Mouse (Mus musculus) lung, embryonic 15.5 days (tissue): ENCODE data around the gene Rps6kb2. TPM values are rescaled to one million over a fixed set of nuclear protein-coding genes. Genes with fewer than 3 reads are reported as not detected.

Experiments
- ATAC-seq: fragments of 200-750 bp; cut with Nextera tagmentation; 2 replicates; pipeline ENCODE4 v1.8.0; 2017; ENCODE audit warnings: moderate number of reproducible peaks, borderline replicate concordance; ENCODE audit not compliant: low FRiP score, low TSS enrichment; ENCODE audit errors: extremely low read depth
- H3K27ac ChIP-seq: fragments of 300-500 bp; sonication (generic); 2 replicates; pipeline ENCODE4 v1.5.1; 2015; ENCODE audit warnings: moderate library complexity, mild to moderate bottlenecking, inconsistent platforms
- H3K27me3 ChIP-seq: fragments of 300-500 bp; sonication (generic); 2 replicates; pipeline ENCODE4 v1.6.1; 2015; ENCODE audit warnings: inconsistent platforms
- H3K36me3 ChIP-seq: fragments of 300-500 bp; sonication (generic); 2 replicates; pipeline ENCODE4 v1.6.1; 2015; ENCODE audit warnings: inconsistent platforms
- H3K4me1 ChIP-seq: fragments of 300-500 bp; sonication (generic); 2 replicates; pipeline ENCODE4 v1.6.1; 2015; ENCODE audit warnings: inconsistent platforms
- H3K4me2 ChIP-seq: fragments of 300-500 bp; sonication (generic); 2 replicates; pipeline ENCODE4 v1.6.1; 2015; ENCODE audit warnings: inconsistent platforms, mild to moderate bottlenecking, moderate library complexity
- H3K4me3 ChIP-seq: fragments of 300-500 bp; sonication (generic); 2 replicates; pipeline ENCODE4 v1.5.1; 2015; ENCODE audit warnings: mild to moderate bottlenecking, inconsistent platforms
- H3K9ac ChIP-seq: fragments of 300-500 bp; sonication (generic); 2 replicates; pipeline ENCODE4 v1.6.1; 2015; ENCODE audit warnings: inconsistent platforms
- H3K9me3 ChIP-seq: fragments of 300-500 bp; sonication (generic); 2 replicates; pipeline ENCODE4 v1.6.1; 2016; ENCODE audit warnings: inconsistent platforms
- WGBS: fragments of 180-500 bp; shearing (Covaris S2); methylation state at CpG from one replicate; pipeline ENCODE4 v1.1.7; 2015; 5-methylcytosine and 5-hydroxymethylcytosine counted together
- polyA plus RNA-seq: library from polyadenylated mRNA; unstranded; fragments of >200 nt; fragmentation: Nextera tagmentation; extraction: Ambion mirVana; gene quantifications from 2 replicates; pipeline ENCODE4 v1.2.1, GENCODE M21; 2015

Gene Rps6kb2
- polyA plus RNA-seq, result 45.0 and 49.4 TPM in 2 replicates

- Histone ChIP-seq H3K36me3 (peaks cover 37% of the 10 kb centered on the region), H3K4me2 (peak within 1 kb of the TSS; percentile 88), H3K9me3 (no peaks in the 10 kb centered on the region), H3K9ac (peak within 1 kb of the TSS; percentile 70), H3K4me1 (peaks cover 18% of the 10 kb centered on the region), H3K27ac (peak within 1 kb of the TSS; percentile 55), H3K4me3 (peak within 1 kb of the TSS; percentile 72), H3K27me3 (no peaks in the 10 kb centered on the region)
- 5% methylated on average over 42 of the region's 42 CpGs for WGBS
- ATAC-seq, result peak; percentile 82
These were observed at the start of gene Rps6kb2 for GRCm38 (mm10) chr19:4162646-4163542. Gene Rps6kb2 (minus strand): TSS chr19:4163354.

DNA sequence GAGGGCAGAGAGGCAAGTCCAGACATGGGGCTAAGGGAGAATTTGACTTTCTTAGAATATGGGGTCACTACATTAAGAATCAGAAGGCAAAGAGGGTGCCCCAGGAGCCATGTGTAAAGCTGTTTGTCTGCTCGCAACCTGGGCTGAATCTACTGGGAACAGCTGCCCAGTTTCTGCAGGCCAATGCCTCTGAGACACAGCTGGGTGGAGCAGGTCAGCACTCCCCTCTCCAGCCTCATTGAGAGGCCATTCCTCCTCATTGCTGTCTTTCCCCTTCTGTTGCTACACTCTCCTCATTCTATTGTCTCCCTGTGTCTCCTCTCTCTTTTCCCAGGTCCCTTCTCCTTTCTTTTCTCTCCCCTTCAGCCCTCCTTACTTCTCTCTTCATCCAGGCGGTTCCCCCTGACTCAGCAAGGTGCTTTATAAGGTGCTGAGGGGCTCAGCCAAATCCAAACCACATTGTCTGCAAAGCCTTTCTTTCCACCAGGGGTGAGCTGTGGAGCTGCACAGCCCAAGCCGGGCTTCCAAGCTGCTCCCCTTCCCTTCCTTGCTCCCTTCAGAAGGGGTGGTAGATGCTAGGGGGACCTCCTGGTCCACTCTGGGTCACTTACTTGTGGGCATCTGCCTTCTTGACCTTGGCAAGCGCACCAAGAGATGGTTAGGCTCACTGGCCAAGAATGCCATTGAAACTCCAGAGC is 48.9 kb upstream of the Rps6kb2 start:
- H3K4me3 ChIP-seq, result no peak overlapping the region
- no peaks in the 10 kb centered on the region for H3K9me3 ChIP-seq
- no peak overlapping the region for H3K9ac ChIP-seq
- ATAC-seq, result no peak
- H3K27ac ChIP-seq, result no peak overlapping the region
- no peak overlapping the region for H3K4me2 ChIP-seq
- H3K4me1 ChIP-seq, result peaks cover 35% of the 10 kb centered on the region
- 42% methylated on average over 4 of the region's 4 CpGs for WGBS
- no peaks in the 10 kb centered on the region for H3K27me3 ChIP-seq
- no peaks in the 10 kb centered on the region for H3K36me3 ChIP-seq

DNA sequence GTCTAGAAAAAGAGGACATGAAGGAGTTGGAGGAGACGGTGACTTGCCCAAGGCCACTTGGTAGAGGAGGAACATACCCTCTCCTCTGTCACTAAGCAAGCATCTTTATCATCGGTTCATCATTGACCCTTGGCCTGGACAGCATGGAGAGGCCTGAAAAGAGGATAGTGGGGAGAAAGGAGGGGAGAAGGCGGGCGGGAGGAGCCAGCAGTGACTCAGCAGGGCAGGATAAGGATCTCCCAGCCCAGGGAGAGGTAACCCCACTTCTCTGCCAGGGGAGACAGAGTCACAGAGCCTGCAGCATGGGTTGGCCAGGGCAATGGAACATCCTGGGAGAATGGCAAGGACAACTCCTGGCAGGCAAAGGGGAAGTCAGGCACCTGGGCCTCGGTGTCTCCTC is 45.4 kb upstream of the Rps6kb2 start:
- ATAC-seq, result no peak
- Histone ChIP-seq H3K27me3 (peaks cover 6% of the 10 kb centered on the region; the same call in 1 of the 2 replicates), H3K4me3 (no peak overlapping the region), H3K4me2 (no peak overlapping the region), H3K27ac (no peak overlapping the region), H3K9ac (no peak overlapping the region), H3K4me1 (peaks cover 12% of the 10 kb centered on the region), H3K36me3 (no peaks in the 10 kb centered on the region), H3K9me3 (no peaks in the 10 kb centered on the region)
- 60% methylated on average over 5 of the region's 5 CpGs for WGBS

DNA sequence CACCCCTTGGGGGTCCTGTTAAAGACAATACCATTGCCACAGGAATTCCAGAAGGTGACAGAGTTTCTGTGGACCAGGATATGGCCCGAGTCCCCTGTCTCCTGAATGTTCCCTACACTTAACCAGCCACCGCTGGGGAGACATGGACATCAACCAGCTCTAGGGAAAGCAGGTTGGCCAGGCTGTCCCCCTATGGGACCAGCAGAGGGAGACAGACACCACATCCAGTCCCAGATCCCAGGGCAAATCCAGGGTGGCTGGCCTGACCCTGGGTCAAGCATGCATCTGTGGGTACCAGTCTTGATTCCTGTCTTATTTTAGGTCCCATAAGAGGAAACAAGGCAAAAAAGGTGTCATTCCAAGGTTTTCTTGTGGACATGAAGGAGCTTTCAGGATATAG is 43.8 kb upstream of the Rps6kb2 start:
- Histone ChIP-seq H3K4me1 (peaks cover 5% of the 10 kb centered on the region), H3K4me2 (no peak overlapping the region), H3K27me3 (peaks cover 6% of the 10 kb centered on the region; the same call in 1 of the 2 replicates), H3K36me3 (no peaks in the 10 kb centered on the region), H3K9me3 (no peaks in the 10 kb centered on the region), H3K4me3 (no peak overlapping the region), H3K9ac (no peak overlapping the region), H3K27ac (no peak overlapping the region)
- WGBS, result 0% methylated on average over 2 of the region's 2 CpGs
- peak; percentile 44; the same call in 1 of the 2 replicates for ATAC-seq

GRCm38 (mm10) chr19:4204889-4205288 is 41.7 kb upstream of the Rps6kb2 start:
- 63% methylated on average over 3 of the region's 4 CpGs for WGBS
- Histone ChIP-seq H3K27ac (no peak overlapping the region), H3K4me2 (no peak overlapping the region), H3K9ac (no peak overlapping the region), H3K27me3 (peaks cover 6% of the 10 kb centered on the region; the same call in 1 of the 2 replicates), H3K4me1 (peaks cover 17% of the 10 kb centered on the region), H3K9me3 (no peaks in the 10 kb centered on the region), H3K36me3 (0 out of 2 replicates have a peak, but pooled peaks cover 3% of the 10 kb centered on the region), H3K4me3 (no peak overlapping the region)
- no peak for ATAC-seq

GRCm38 (mm10) chr19:4203604-4204326 is 40.6 kb upstream of the Rps6kb2 start:
- Histone ChIP-seq H3K4me2 (no peak overlapping the region), H3K9ac (no peak overlapping the region), H3K9me3 (no peaks in the 10 kb centered on the region), H3K27me3 (peaks cover 6% of the 10 kb centered on the region; the same call in 1 of the 2 replicates), H3K4me3 (no peak overlapping the region), H3K27ac (peak overlapping the region; percentile 48; the same call in 1 of the 2 replicates), H3K36me3 (peaks cover 10% of the 10 kb centered on the region), H3K4me1 (peaks cover 17% of the 10 kb centered on the region)
- ATAC-seq, result no peak
- 49% methylated on average over 13 of the region's 13 CpGs for WGBS

GRCm38 (mm10) chr19:4203148-4203547 is 40.0 kb upstream of the Rps6kb2 start:
- H3K9me3 ChIP-seq, result no peaks in the 10 kb centered on the region
- peaks cover 10% of the 10 kb centered on the region for H3K36me3 ChIP-seq
- WGBS, result 62% methylated on average over 3 of the region's 3 CpGs
- H3K4me1 ChIP-seq, result peaks cover 17% of the 10 kb centered on the region
- no peak overlapping the region for H3K4me2 ChIP-seq
- ATAC-seq, result no peak
- H3K27ac ChIP-seq, result no peak overlapping the region
- peaks cover 6% of the 10 kb centered on the region; the same call in 1 of the 2 replicates for H3K27me3 ChIP-seq
- no peak overlapping the region for H3K4me3 ChIP-seq
- H3K9ac ChIP-seq, result no peak overlapping the region

DNA sequence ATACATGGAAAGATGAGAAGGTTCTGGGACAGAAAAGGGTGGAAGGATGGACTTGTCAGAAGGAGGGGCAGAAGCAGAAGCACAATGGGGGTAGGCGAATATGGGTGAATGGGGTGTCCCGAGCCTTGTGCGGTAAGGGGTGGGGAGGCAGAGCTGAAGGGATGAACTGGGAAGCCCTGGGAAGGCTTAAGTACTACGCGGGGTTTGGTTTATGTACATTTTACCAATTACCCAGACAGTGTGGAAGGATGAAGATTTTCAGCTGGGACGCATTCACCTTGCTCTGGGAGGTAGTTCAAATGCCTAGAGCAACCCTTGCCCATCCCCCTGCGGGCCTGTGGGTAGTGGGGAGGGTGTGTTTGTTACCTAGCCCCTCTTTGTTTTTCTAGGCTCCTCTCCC is 39.0 kb upstream of the Rps6kb2 start:
- H3K4me3 ChIP-seq, result peak overlapping the region; percentile 64
- no peak for ATAC-seq
- WGBS, result 21% methylated on average over 7 of the region's 7 CpGs
- peak overlapping the region; percentile 82 for H3K4me2 ChIP-seq
- H3K36me3 ChIP-seq, result peaks cover 13% of the 10 kb centered on the region
- peak overlapping the region; percentile 75 for H3K9ac ChIP-seq
- H3K27ac ChIP-seq, result no peak overlapping the region
- H3K9me3 ChIP-seq, result no peaks in the 10 kb centered on the region
- peaks cover 17% of the 10 kb centered on the region for H3K4me1 ChIP-seq
- peaks cover 6% of the 10 kb centered on the region; the same call in 1 of the 2 replicates for H3K27me3 ChIP-seq

DNA sequence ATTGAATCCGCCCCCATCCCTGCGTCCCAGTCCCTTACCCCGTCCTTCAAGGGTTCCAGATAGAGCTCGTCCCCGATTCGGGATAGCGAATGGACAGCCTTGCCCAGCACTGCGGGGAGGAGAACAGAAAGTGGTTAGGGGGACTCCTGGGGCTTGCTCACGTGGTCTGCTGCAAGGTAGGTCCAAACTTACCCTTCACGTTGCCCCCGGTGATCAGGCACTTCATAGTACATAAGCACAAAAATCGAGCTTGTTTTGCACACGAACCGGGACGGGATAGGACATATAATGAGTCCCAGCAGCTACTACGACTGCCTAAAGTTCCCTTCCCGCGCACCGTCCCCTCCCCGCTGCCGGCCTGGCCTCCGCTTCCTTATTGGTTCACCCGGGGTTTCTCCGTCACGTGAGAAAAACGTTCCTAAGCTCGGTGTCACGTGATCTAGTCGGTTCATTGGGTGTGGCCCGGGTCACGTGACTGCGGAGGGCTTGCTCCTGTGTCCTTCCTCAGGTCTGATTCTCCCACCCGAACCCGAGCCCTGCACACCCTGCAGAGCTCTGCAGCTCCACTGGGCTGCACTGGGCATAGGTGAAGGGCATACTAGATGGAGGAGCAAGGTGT is 38.2 kb upstream of the Rps6kb2 start, which contains the start of gene Rad9a:
TSS of gene Rad9a (minus strand) at position 372 of the 619 bp plus-strand sequence.
- Histone ChIP-seq H3K4me1 (peaks cover 21% of the 10 kb centered on the region), H3K4me3 (peak within 1 kb of the TSS; percentile 64), H3K36me3 (peaks cover 21% of the 10 kb centered on the region), H3K9me3 (no peaks in the 10 kb centered on the region), H3K27ac (peak within 1 kb of the TSS; percentile 61), H3K4me2 (peak within 1 kb of the TSS; percentile 82), H3K27me3 (peaks cover 4% of the 10 kb centered on the region; the same call in 1 of the 2 replicates), H3K9ac (peak within 1 kb of the TSS; percentile 75)
- peak; percentile 88 for ATAC-seq
- WGBS, result under 1% methylated on average over 34 of the region's 34 CpGs

- no peak overlapping the region for H3K4me3 ChIP-seq
- H3K9me3 ChIP-seq, result no peaks in the 10 kb centered on the region
- 52% methylated on average over 3 of the region's 3 CpGs for WGBS
- H3K4me2 ChIP-seq, result no peak overlapping the region
- H3K27me3 ChIP-seq, result no peaks in the 10 kb centered on the region
- H3K4me1 ChIP-seq, result peaks cover 41% of the 10 kb centered on the region
- peaks cover 55% of the 10 kb centered on the region for H3K36me3 ChIP-seq
- H3K9ac ChIP-seq, result no peak overlapping the region
- no peak overlapping the region for H3K27ac ChIP-seq
- ATAC-seq, result no peak
These were observed 34.0 kb upstream of the Rps6kb2 start for GRCm38 (mm10) chr19:4197180-4197579.

DNA sequence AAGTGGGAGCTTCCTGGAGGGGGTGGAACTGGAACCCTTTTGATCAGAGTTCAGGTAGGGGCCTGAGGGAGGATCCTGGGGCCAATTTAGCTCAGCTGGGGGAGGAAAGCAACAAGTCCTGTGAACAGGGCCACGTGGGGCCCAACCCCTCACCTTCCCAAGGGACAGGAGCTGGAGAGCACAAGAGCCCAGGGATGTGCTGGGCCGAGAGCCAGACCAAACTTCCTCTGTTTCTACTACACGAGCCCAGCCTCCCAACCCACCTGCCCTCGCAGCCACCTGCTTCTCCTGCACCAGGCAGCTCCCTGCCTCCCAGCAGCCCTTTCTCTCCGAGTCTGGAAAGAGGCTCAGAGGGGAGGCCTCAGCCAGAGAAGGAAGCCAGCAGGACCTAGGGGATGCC is 33.4 kb upstream of the Rps6kb2 start:
- H3K9me3 ChIP-seq, result no peaks in the 10 kb centered on the region
- 25% methylated on average over 5 of the region's 5 CpGs for WGBS
- H3K27me3 ChIP-seq, result no peaks in the 10 kb centered on the region
- no peak overlapping the region for H3K27ac ChIP-seq
- H3K9ac ChIP-seq, result no peak overlapping the region
- H3K36me3 ChIP-seq, result peaks cover 55% of the 10 kb centered on the region
- no peak overlapping the region for H3K4me2 ChIP-seq
- H3K4me3 ChIP-seq, result no peak overlapping the region
- H3K4me1 ChIP-seq, result peaks cover 38% of the 10 kb centered on the region
- no peak for ATAC-seq
